Mouse (Mus musculus) erythroblast, embryonic 14.5 days (primary cell): Measurements from ENCODE around the gene Mrpl33.

Experiments
- GATA1 ChIP-seq: IDR thresholded peaks from 2 replicates; pipeline ENCODE4 v1.6.1; 2012; ENCODE audit warnings: low read length, inconsistent platforms, mixed read lengths
- TAL1 ChIP-seq: IDR thresholded peaks from 3 replicates; pipeline ENCODE4 v1.6.1; 2012; ENCODE audit warnings: low read length, inconsistent platforms, mixed read lengths

GRCm38 (mm10) chr5:31563905-31564304 is 32.8 kb upstream of the Mrpl33 start:
- no peak for TF ChIP-seq TAL1
- no peak for TF ChIP-seq GATA1
